Mouse (Mus musculus): ENCODE data around the gene Gripap1.
"Not testable (repeated sequence)": the region's sequence is repeated elsewhere in the genome, so short reads cannot be mapped to it uniquely, and the experiment has no call there.

The Gripap1 gene

GRCm38 (mm10) chrX:7779294-7779693, 10.3 kb upstream of the Gripap1 start:
- no peak for DNase-seq

GRCm38 (mm10) chrX:7782603-7783092, 6.9 kb upstream of the Gripap1 start:
- DNase-seq, result no peak

GRCm38 (mm10) chrX:7790309-7790708, 744 bp downstream of the Gripap1 start:
- DNase-seq, result no peak

GRCm38 (mm10) chrX:7793361-7793760, 3.8 kb downstream of the Gripap1 start:
- no peak for DNase-seq

- peak in 1 of 2 experiments; percentile 21 for DNase-seq
Observed at GRCm38 (mm10) chrX:7795016-7795415, 5.5 kb downstream of the Gripap1 start.

- peak; percentile 51 to 70 for DNase-seq
Observed at GRCm38 (mm10) chrX:7797327-7797726, 7.8 kb downstream of the Gripap1 start.

- not testable (repeated sequence) for DNase-seq
Observed at GRCm38 (mm10) chrX:7802157-7802556, 12.6 kb downstream of the Gripap1 start.

GRCm38 (mm10) chrX:7815016-7815415, 25.5 kb downstream of the Gripap1 start:
- DNase-seq, result peak in 1 of 2 experiments; percentile 12

GRCm38 (mm10) chrX:7821865-7822779, 32.6 kb downstream of the Gripap1 start, which contains the start of gene Kcnd1:
Kcnd1 (plus strand) TSS chrX:7822289.
- no peak for DNase-seq

GRCm38 (mm10) chrX:7837146-7837545, 47.6 kb downstream of the Gripap1 start:
- DNase-seq, result no peak

- DNase-seq, result no peak
Observed at GRCm38 (mm10) chrX:7840842-7841162, 51.2 kb downstream of the Gripap1 start.

GRCm38 (mm10) chrX:7841163-7842162, 51.9 kb downstream of the Gripap1 start, which contains the start of gene Otud5:
Otud5 (plus strand) TSS chrX:7841364.
- peak; percentile 94 to 96 for DNase-seq

GRCm38 (mm10) chrX:7842318-7842717, 52.8 kb downstream of the Gripap1 start:
- DNase-seq, result no peak

- DNase-seq, result no peak
Observed at GRCm38 (mm10) chrX:7847845-7848244, 58.3 kb downstream of the Gripap1 start.

GRCm38 (mm10) chrX:7854578-7854977, 65.0 kb downstream of the Gripap1 start:
- peak in 1 of 2 experiments; percentile 35 for DNase-seq

GRCm38 (mm10) chrX:7859191-7859753, 69.7 kb downstream of the Gripap1 start:
- no peak for DNase-seq

- DNase-seq, result no peak
Observed at GRCm38 (mm10) chrX:7863181-7863580, 73.6 kb downstream of the Gripap1 start.

GRCm38 (mm10) chrX:7864551-7864950, 75.0 kb downstream of the Gripap1 start:
- DNase-seq, result no peak

- no peak for DNase-seq
Observed at GRCm38 (mm10) chrX:7865343-7865742, 75.8 kb downstream of the Gripap1 start.

- DNase-seq, result no peak
Observed at GRCm38 (mm10) chrX:7865786-7866185, 76.2 kb downstream of the Gripap1 start.

GRCm38 (mm10) chrX:7867141-7867540, 77.6 kb downstream of the Gripap1 start:
- DNase-seq, result no peak

GRCm38 (mm10) chrX:7868506-7868905, 78.9 kb downstream of the Gripap1 start:
- DNase-seq, result no peak

- DNase-seq, result no peak
Observed at GRCm38 (mm10) chrX:7869826-7870225, 80.3 kb downstream of the Gripap1 start.

Measured in kidney, adult 8-10 months (tissue).